Mouse (Mus musculus) erythroblast, embryonic 14.5 days (primary cell): ENCODE measurements around the gene Vamp2.

Source experiments
- GATA1 ChIP-seq: IDR thresholded peaks from 2 replicates; pipeline ENCODE4 v1.6.1; 2012; ENCODE audit warnings: low read length, inconsistent platforms, mixed read lengths
- TAL1 ChIP-seq: IDR thresholded peaks from 3 replicates; pipeline ENCODE4 v1.6.1; 2012; ENCODE audit warnings: low read length, inconsistent platforms, mixed read lengths

- TF ChIP-seq GATA1 = no peak
- TF ChIP-seq TAL1 = no peak
Observed at GRCm38 (mm10) chr11:69078805-69079438, 9.4 kb upstream of the Vamp2 start.
